Mouse (Mus musculus): ENCODE data around the gene Arhgef17.

DNA sequence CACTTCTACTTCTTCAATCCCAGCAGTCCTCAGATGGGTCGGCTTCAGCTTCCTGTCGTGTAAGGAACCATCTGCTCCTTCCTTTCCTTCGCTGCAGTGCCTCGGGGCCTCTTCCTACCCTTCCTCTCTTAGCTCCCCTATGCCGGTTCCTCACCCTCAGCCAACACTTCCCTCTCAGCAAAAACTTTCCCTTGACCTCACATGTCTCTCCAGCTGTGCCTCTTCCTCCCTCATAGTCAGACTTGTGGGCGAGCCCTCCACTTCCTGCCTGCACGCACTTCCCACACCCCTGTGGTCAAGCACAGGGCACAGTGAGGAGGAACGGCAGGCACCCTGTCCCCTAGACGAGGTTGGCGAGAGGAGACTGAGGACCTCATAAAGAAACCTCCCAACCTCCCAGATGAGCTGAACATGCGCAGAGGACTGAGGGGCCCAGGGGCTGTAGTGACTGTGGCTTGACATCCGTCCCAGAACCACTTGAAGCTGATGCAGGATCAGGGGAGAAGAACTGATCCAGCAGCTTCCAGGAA lies 18.6 kb upstream of the Arhgef17 start:
- TF ChIP-seq CTCF (IDR thresholded peaks at IDR 0.05; ENCODE audit: low read depth, low read length) (no peak), TAL1 (conservative IDR thresholded peaks at IDR 0.05; ENCODE audit: low read depth, low read length) (no peak)

Measured in G1E (cell line).